Mouse (Mus musculus) mammary gland, adult 2 months (tissue): ENCODE measurements around the gene Gm29797. TPM values are rescaled to one million over a fixed set of nuclear protein-coding genes. Genes with fewer than 3 reads are reported as not detected.

Experiments
- polyA plus RNA-seq: library from polyadenylated mRNA; depleted of rRNA; stranded (reverse); fragments of >200 nt; gene quantifications from 2 replicates; pipeline ENCODE4 v1.2.3, GENCODE M21; 2012; ENCODE audit warnings: low replicate concordance; rRNA removed

Gm29797 gene
- polyA plus RNA-seq: not detected in 2 replicates

GRCm38 (mm10) chr2:181656734-181657133 lies at the start of gene Gm29797:
Gene Gm29797, plus strand, starts transcription at chr2:181657034.

GRCm38 (mm10) chr2:181671326-181671725 lies 14.5 kb downstream of the Gm29797 start, which contains the start of gene Sox18:
Gene Sox18, minus strand, starts transcription at chr2:181671640.

GRCm38 (mm10) chr2:181679951-181680715 lies 23.3 kb downstream of the Gm29797 start, which contains the start of gene Tcea2:
Gene Tcea2, plus strand, starts transcription at chr2:181680310.

GRCm38 (mm10) chr2:181693339-181694280 lies 36.8 kb downstream of the Gm29797 start, which contains the start of gene Rgs19:
Gene Rgs19, minus strand, starts transcription at chr2:181693977.

GRCm38 (mm10) chr2:181698241-181698640 lies 41.4 kb downstream of the Gm29797 start, which contains the start of gene Lkaaear1:
Gene Lkaaear1, minus strand, starts transcription at chr2:181698442.

Other genes starting within 250 kb of the Gm29797 start
- 9.5 and 13.9 TPM in 2 replicates for gene Zbtb46, start 197.6 kb upstream of the Gm29797 start, polyA plus RNA-seq
- gene Abhd16b, start 163.8 kb upstream of the Gm29797 start, polyA plus RNA-seq: 0.09 and 0.18 TPM in 2 replicates
- gene Tpd52l2, start 159.9 kb upstream of the Gm29797 start, polyA plus RNA-seq: 43.4 and 55.1 TPM in 2 replicates
- 55.5 and 79.7 TPM in 2 replicates for gene Dnajc5, start 136.5 kb upstream of the Gm29797 start, polyA plus RNA-seq
- 149 and 242 TPM in 2 replicates for gene Uckl1, start 72.1 kb upstream of the Gm29797 start, polyA plus RNA-seq
- gene Prpf6, start 65.2 kb upstream of the Gm29797 start, polyA plus RNA-seq: 12.7 and 15.9 TPM in 2 replicates
- gene Zfp512b, start 64.2 kb upstream of the Gm29797 start, polyA plus RNA-seq: 46.3 and 50.6 TPM in 2 replicates
- gene Samd10, start 57.8 kb upstream of the Gm29797 start, polyA plus RNA-seq: 19.4 and 21.0 TPM in 2 replicates
- gene Sox18, start 14.6 kb downstream of the Gm29797 start, polyA plus RNA-seq: 95.8 and 190 TPM in 2 replicates
- 12.8 and 20.0 TPM in 2 replicates for gene Tcea2, start 23.3 kb downstream of the Gm29797 start, polyA plus RNA-seq
- gene Rgs19, start 36.9 kb downstream of the Gm29797 start, polyA plus RNA-seq: 136 and 206 TPM in 2 replicates
- not detected in 2 replicates for gene Lkaaear1, start 41.4 kb downstream of the Gm29797 start, polyA plus RNA-seq
- 0.22 and 0.37 TPM in 2 replicates for gene Oprl1, start 58.0 kb downstream of the Gm29797 start, polyA plus RNA-seq
- not detected in 2 replicates for gene Myt1, start 106.3 kb downstream of the Gm29797 start, polyA plus RNA-seq
- gene Pcmtd2, start 180.8 kb downstream of the Gm29797 start, polyA plus RNA-seq: 18.1 and 28.3 TPM in 2 replicates
- gene Polr3k, start 207.3 kb downstream of the Gm29797 start, polyA plus RNA-seq: 2.1 and 4.4 TPM in 2 replicates